Mouse (Mus musculus) neutrophil, adult 83 days (primary cell): ENCODE results near the gene Cyp3a25. TPM values are rescaled to one million over a fixed set of nuclear protein-coding genes. Genes with fewer than 3 reads are reported as not detected.

Experiments used
- total RNA-seq, 2 experiments: library from RNA; stranded (reverse); gene quantifications; one replicate each; pipeline ENCODE4 v1.2.4; 2023

Cyp3a25 gene
- not detected for total RNA-seq

GRCm38 (mm10) chr5:146009509-146009908, at the start of gene Cyp3a25:
TSS of gene Cyp3a25 (minus strand) at chr5:146009618.

Other genes with a start within 250 kb of the Cyp3a25 start
- gene Cyp3a44, start 203.7 kb downstream of the Cyp3a25 start, total RNA-seq = not detected
- not detected for gene Cyp3a11, start 129.7 kb downstream of the Cyp3a25 start, total RNA-seq
- gene Cyp3a59, start 69.6 kb upstream of the Cyp3a25 start, total RNA-seq = not detected
- not detected for gene Gm5565, start 150.9 kb upstream of the Cyp3a25 start, total RNA-seq
- not detected for gene Gm6309, start 161.1 kb upstream of the Cyp3a25 start, total RNA-seq
- gene 1700001J03Rik, start 175.7 kb upstream of the Cyp3a25 start, total RNA-seq = under 1 TPM; 0.46 to 0.55 TPM
- gene Rnf6, start 211.9 kb upstream of the Cyp3a25 start, total RNA-seq = 10 to 100 TPM; 29.3 to 32.6 TPM
- gene Cdk8, start 221.6 kb upstream of the Cyp3a25 start, total RNA-seq = 10 to 100 TPM; 22.5 to 22.6 TPM